Mouse (Mus musculus) thymus, adult 2 months (tissue): Measurements from ENCODE around the gene Tmem167b.

Source experiments
- CTCF ChIP-seq: fragments of 200-500 bp; IDR thresholded peaks from 2 replicates; pipeline ENCODE4 v1.5.1; 2012; ENCODE audit warnings: mild to moderate bottlenecking, control low read depth, low read length, moderate library complexity, borderline replicate concordance; ENCODE audit not compliant: control insufficient read depth, poor library complexity, insufficient read depth; ENCODE audit errors: extremely low read depth
- POLR2A ChIP-seq: fragments of 200-500 bp; IDR thresholded peaks from 2 replicates; pipeline ENCODE4 v1.6.1; 2012; ENCODE audit warnings: mild to moderate bottlenecking, low read length, control low read depth, moderate library complexity; ENCODE audit not compliant: control insufficient read depth, poor library complexity, insufficient read depth; ENCODE audit errors: extremely low read depth

DNA sequence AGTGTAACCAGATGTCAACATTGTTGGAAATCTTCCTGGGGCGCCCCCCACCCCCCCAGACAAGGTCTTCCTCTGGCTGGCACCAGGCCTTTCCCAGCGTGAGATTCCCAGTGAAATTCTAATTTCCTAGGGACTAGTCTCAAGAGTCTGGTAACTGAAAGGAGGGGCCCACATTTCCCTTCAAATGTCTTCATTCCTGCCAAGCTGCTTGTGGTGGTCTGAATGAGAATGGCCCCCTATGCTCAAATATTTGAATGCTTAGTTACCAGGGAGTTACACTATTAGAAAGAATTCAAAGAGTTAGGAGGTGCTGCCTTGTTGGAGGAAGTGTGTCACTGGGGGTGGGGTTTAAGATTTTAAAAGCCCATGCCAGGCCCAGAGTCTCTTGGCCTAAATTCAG lies 26.2 kb upstream of the Tmem167b start:
- TF ChIP-seq POLR2A (no peak), CTCF (no peak)
